In the genomic region with DNA sequence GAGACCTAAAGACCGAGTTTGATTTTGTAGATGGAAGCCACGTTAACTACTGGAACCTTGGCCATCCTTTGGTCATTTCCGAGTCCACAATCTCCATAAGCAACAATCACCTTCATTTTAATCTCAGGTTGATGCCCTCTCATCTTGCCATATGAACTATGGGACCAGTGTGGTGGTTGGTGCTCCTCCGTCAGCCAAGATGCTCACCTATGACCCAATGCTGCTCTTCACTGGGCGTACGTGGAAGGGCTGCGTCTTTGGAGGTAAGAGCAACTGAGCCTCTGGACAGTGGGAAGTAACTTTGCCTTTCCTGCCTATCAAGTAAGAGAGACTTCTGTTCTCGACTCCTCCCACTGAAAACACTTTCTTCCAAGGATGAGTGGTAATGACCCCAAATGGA, we compare ENCODE assay signal across 28 mouse cellular contexts. TPM values are rescaled to one million over a fixed set of nuclear protein-coding genes. Genes with fewer than 3 reads are reported as not detected.
DNase-seq lines count a peak whose midpoint lies in the region; ATAC-seq and TF ChIP-seq lines count a peak whose summit lies in the region.
"Had no signal": no experiment of that assay in that cellular context is flagged by ENCODE, and none has a peak within 500 bp of the region (broad histone marks: within the 10 kb centered on the region; RNA-seq: fewer than 3 reads in every experiment).

No protein-coding gene starts in this region.

- H3K27ac ChIP-seq in heart, embryonic 11.5 days (ENCODE audit: low read depth, low read length): no peak overlapping the region
- H3K27ac ChIP-seq in liver, adult 2 months (replicated peaks; ENCODE audit: insufficient read depth, low read depth, low read length): peak overlapping the region; percentile 91
- no peak overlapping the region for H3K27ac ChIP-seq in liver, embryonic 12.5 days
- no peak overlapping the region for H3K27ac ChIP-seq in midbrain, embryonic 11.5 days (ENCODE audit: low read depth, low read length)
- no peak overlapping the region for H3K27ac ChIP-seq in midbrain, embryonic 14.5 days (replicated peaks; ENCODE audit: low read depth, low read length)
- H3K27ac ChIP-seq: embryonic facial prominence, embryonic 10.5 days; embryonic facial prominence, embryonic 12.5 days; forebrain, embryonic 13.5 days; forebrain, embryonic 15.5 days had no signal

- no peak for ATAC-seq in heart, embryonic 11.5 days (replicated peaks; ENCODE audit: insufficient number of reproducible peaks, low FRiP score, low TSS enrichment)
- ATAC-seq in liver, embryonic 12.5 days: no peak
- ATAC-seq in midbrain, embryonic 11.5 days (ENCODE audit: low FRiP score): no peak
- ATAC-seq in midbrain, embryonic 14.5 days (ENCODE audit: low FRiP score, low TSS enrichment): no peak
- ATAC-seq: activated CD4-positive, CD25-positive, alpha-beta regulatory T cell, adult 4 months; CD4-positive, CD25-positive, alpha-beta regulatory T cell, adult 4 months; forebrain, embryonic 13.5 days; forebrain, embryonic 15.5 days; Patski had no signal

- no peaks in the 10 kb centered on the region for H3K9me3 ChIP-seq in heart, embryonic 11.5 days (replicated peaks; ENCODE audit: control insufficient read depth, low read length)
- H3K9me3 ChIP-seq in liver, embryonic 12.5 days (replicated peaks): no peaks in the 10 kb centered on the region
- no peaks in the 10 kb centered on the region for H3K9me3 ChIP-seq in midbrain, embryonic 11.5 days (ENCODE audit: control insufficient read depth, low read length)
- H3K9me3 ChIP-seq in midbrain, embryonic 14.5 days (ENCODE audit: control insufficient read depth, low read length): no peaks in the 10 kb centered on the region
- H3K9me3 ChIP-seq: embryonic facial prominence, embryonic 10.5 days; embryonic facial prominence, embryonic 12.5 days; forebrain, embryonic 13.5 days; forebrain, embryonic 15.5 days; G1E had no signal

- DNase-seq in heart, adult 11 months: peak; percentile 71
- peak; percentile 66 for DNase-seq in liver, adult 2 months (ENCODE audit: extremely low read depth, low read depth, low spot score)
- peak; percentile 2 for DNase-seq in midbrain, embryonic 11.5 days (ENCODE audit: low spot score, missing footprints)
- no peak for DNase-seq in midbrain, embryonic 14.5 days
- DNase-seq: adrenal gland, adult 8-10 months; adrenal gland, postnatal 14 days; adrenal gland, postnatal 36 days; B cell, adult 2 months; cerebellum, adult 11-12 months; cerebellum, adult 2 months; cerebellum, adult 9-10 months; cerebellum, postnatal 10 days; cerebellum, postnatal 25 days had no signal

- no peak for TF ChIP-seq CTCF in liver, adult 2 months (IDR thresholded peaks at IDR 0.05; ENCODE audit: low read depth, low read length)

- peaks cover 3% of the 10 kb centered on the region; the same call in 1 of the 2 replicates for H3K79me2 ChIP-seq in liver, adult 2 months (ENCODE audit: control insufficient read depth, insufficient read depth, low read length)

- no peak for TF ChIP-seq POLR2A in liver, adult 2 months (IDR thresholded peaks at IDR 0.05; ENCODE audit: extremely low read depth, insufficient read depth, low read length)

- H3K4me1 ChIP-seq in heart, embryonic 11.5 days (ENCODE audit: control insufficient read depth, insufficient read depth, low read length): no peaks in the 10 kb centered on the region
- peaks cover 50% of the 10 kb centered on the region for H3K4me1 ChIP-seq in liver, adult 2 months (ENCODE audit: control insufficient read depth, insufficient read depth, low read length)
- 0 out of 2 replicates have a peak, but pooled peaks cover 4% of the 10 kb centered on the region for H3K4me1 ChIP-seq in liver, embryonic 12.5 days
- H3K4me1 ChIP-seq in midbrain, embryonic 11.5 days (ENCODE audit: control insufficient read depth, insufficient read depth, low read length): peaks cover 6% of the 10 kb centered on the region
- no peaks in the 10 kb centered on the region for H3K4me1 ChIP-seq in midbrain, embryonic 14.5 days (ENCODE audit: control insufficient read depth, insufficient read depth, low read length)
- H3K4me1 ChIP-seq: embryonic facial prominence, embryonic 12.5 days; forebrain, embryonic 13.5 days; forebrain, embryonic 15.5 days had no signal

- H3K4me2 ChIP-seq in heart, embryonic 11.5 days: no peak overlapping the region
- no peak overlapping the region for H3K4me2 ChIP-seq in liver, embryonic 12.5 days
- H3K4me2 ChIP-seq in midbrain, embryonic 11.5 days: no peak overlapping the region
- H3K4me2 ChIP-seq in midbrain, embryonic 14.5 days (ENCODE audit: low read length): no peak overlapping the region
- H3K4me2 ChIP-seq: embryonic facial prominence, embryonic 12.5 days; forebrain, embryonic 13.5 days; forebrain, embryonic 15.5 days had no signal

- H3K36me3 ChIP-seq in heart, embryonic 11.5 days (ENCODE audit: control insufficient read depth, insufficient read depth, low read length): no peaks in the 10 kb centered on the region
- peaks cover 22% of the 10 kb centered on the region for H3K36me3 ChIP-seq in liver, adult 2 months (ENCODE audit: control insufficient read depth, insufficient read depth, low read length)
- H3K36me3 ChIP-seq in liver, embryonic 12.5 days: no peaks in the 10 kb centered on the region
- no peaks in the 10 kb centered on the region for H3K36me3 ChIP-seq in midbrain, embryonic 11.5 days (ENCODE audit: control insufficient read depth, insufficient read depth, low read length)
- no peaks in the 10 kb centered on the region for H3K36me3 ChIP-seq in midbrain, embryonic 14.5 days (ENCODE audit: control insufficient read depth, insufficient read depth, low read length)
- H3K36me3 ChIP-seq: embryonic facial prominence, embryonic 10.5 days; embryonic facial prominence, embryonic 12.5 days; forebrain, embryonic 15.5 days; G1E had no signal

- no peaks in the 10 kb centered on the region for H3K27me3 ChIP-seq in heart, embryonic 11.5 days (ENCODE audit: control insufficient read depth, insufficient read depth, low read length)
- H3K27me3 ChIP-seq in liver, adult 2 months (ENCODE audit: control insufficient read depth, insufficient read depth, low read length): no peaks in the 10 kb centered on the region
- no peaks in the 10 kb centered on the region for H3K27me3 ChIP-seq in liver, embryonic 12.5 days (replicated peaks)
- no peaks in the 10 kb centered on the region for H3K27me3 ChIP-seq in midbrain, embryonic 11.5 days (ENCODE audit: control insufficient read depth, insufficient read depth, low read length)
- H3K27me3 ChIP-seq in midbrain, embryonic 14.5 days (ENCODE audit: control insufficient read depth, insufficient read depth, low read length): no peaks in the 10 kb centered on the region
- H3K27me3 ChIP-seq: CH12.LX; embryonic facial prominence, embryonic 12.5 days; forebrain, embryonic 13.5 days; forebrain, embryonic 15.5 days; Patski had no signal

- no peak overlapping the region for H3K9ac ChIP-seq in heart, embryonic 11.5 days (ENCODE audit: low read depth, low read length)
- peak overlapping the region; percentile 25 for H3K9ac ChIP-seq in liver, adult 2 months (ENCODE audit: low read depth, low read length)
- H3K9ac ChIP-seq in liver, embryonic 12.5 days: no peak overlapping the region
- no peak overlapping the region for H3K9ac ChIP-seq in midbrain, embryonic 11.5 days (ENCODE audit: low read length)
- no peak overlapping the region for H3K9ac ChIP-seq in midbrain, embryonic 14.5 days (replicated peaks; ENCODE audit: low read length)
- H3K9ac ChIP-seq: embryonic facial prominence, embryonic 12.5 days; forebrain, embryonic 13.5 days; forebrain, embryonic 15.5 days had no signal

- 88% methylated on average over 8 of the region's 8 CpGs for WGBS in heart, embryonic 11.5 days (ENCODE audit: insufficient replicate concordance)
- 59% methylated on average over 8 of the region's 8 CpGs for WGBS in liver, adult 2 months
- 68% methylated on average over 8 of the region's 8 CpGs for WGBS in liver, embryonic 12.5 days (ENCODE audit: insufficient replicate concordance)
- WGBS in midbrain, embryonic 11.5 days: 90% methylated on average over 8 of the region's 8 CpGs
- WGBS in midbrain, embryonic 14.5 days: 95% methylated on average over 8 of the region's 8 CpGs

- H3K4me3 ChIP-seq in heart, embryonic 11.5 days (ENCODE audit: low read depth, low read length): no peak overlapping the region
- H3K4me3 ChIP-seq in liver, adult 2 months (ENCODE audit: insufficient read depth, low read depth, low read length): no peak overlapping the region
- H3K4me3 ChIP-seq in liver, embryonic 12.5 days: no peak overlapping the region
- no peak overlapping the region for H3K4me3 ChIP-seq in midbrain, embryonic 11.5 days (ENCODE audit: low read depth, low read length)
- H3K4me3 ChIP-seq in midbrain, embryonic 14.5 days (replicated peaks; ENCODE audit: low read depth, low read length): no peak overlapping the region
- H3K4me3 ChIP-seq: embryonic facial prominence, embryonic 10.5 days; embryonic facial prominence, embryonic 12.5 days; forebrain, embryonic 13.5 days; forebrain, embryonic 15.5 days had no signal

RNA-seq across cellular contexts. Expression of gene Adh7, which starts 10.2 kb away (rescaled TPM):
- polyA plus RNA-seq in heart, embryonic 11.5 days (2014; fragmentation: Nextera tagmentation; extraction: Ambion mirVana): not detected in 2 replicates
- 1.2 and 1.5 TPM in 2 replicates for total RNA-seq in liver, adult 2 months (2014; rRNA removed)
- polyA plus RNA-seq in liver, adult 2 months (2012; rRNA removed): 0.40 and 1.7 TPM in 2 replicates
- polyA plus RNA-seq in liver, embryonic 12.5 days (2016; fragmentation: Nextera tagmentation; extraction: Ambion mirVana): 0.19 and 0.26 TPM in 2 replicates
- polyA plus RNA-seq in midbrain, embryonic 11.5 days (2014; fragmentation: Nextera tagmentation; extraction: Ambion mirVana): 0.11 and 0.16 TPM in 2 replicates
- polyA plus RNA-seq in midbrain, embryonic 14.5 days (2014; fragmentation: Nextera tagmentation; extraction: Ambion mirVana): 1.1 and 1.4 TPM in 2 replicates
- total RNA-seq: CH12.LX had no signal
- polyA plus RNA-seq: activated CD4-positive, CD25-positive, alpha-beta regulatory T cell, adult 4 months; CD4-positive, CD25-positive, alpha-beta regulatory T cell, adult 4 months; cerebellum, adult 2 months; embryonic facial prominence, embryonic 10.5 days; forebrain, embryonic 13.5 days; G1E had no signal

RNA-seq across cellular contexts. Expression of gene Adh1, which starts 33.0 kb away (rescaled TPM):
- 0.93 and 1.5 TPM in 2 replicates for polyA plus RNA-seq in heart, embryonic 11.5 days (2014; fragmentation: Nextera tagmentation; extraction: Ambion mirVana)
- 2,711 and 3,373 TPM in 2 replicates for total RNA-seq in liver, adult 2 months (2014; rRNA removed)
- 3,177 and 3,191 TPM in 2 replicates for polyA plus RNA-seq in liver, adult 2 months (2012; rRNA removed)
- 0.92 and 0.97 TPM in 2 replicates for polyA plus RNA-seq in liver, embryonic 12.5 days (2016; fragmentation: Nextera tagmentation; extraction: Ambion mirVana)
- polyA plus RNA-seq in midbrain, embryonic 11.5 days (2014; fragmentation: Nextera tagmentation; extraction: Ambion mirVana): 0.23 and 0.48 TPM in 2 replicates
- 0.32 and 0.51 TPM in 2 replicates for polyA plus RNA-seq in midbrain, embryonic 14.5 days (2014; fragmentation: Nextera tagmentation; extraction: Ambion mirVana)
- total RNA-seq: CH12.LX had no signal
- polyA plus RNA-seq: embryonic facial prominence, embryonic 10.5 days; G1E had no signal

RNA-seq across cellular contexts. Expression of gene 4930579F01Rik, which starts 34.2 kb away (rescaled TPM):
- not detected in 2 replicates for polyA plus RNA-seq in heart, embryonic 11.5 days (2014; fragmentation: Nextera tagmentation; extraction: Ambion mirVana)
- total RNA-seq in liver, adult 2 months (2014; rRNA removed): not detected in 2 replicates
- polyA plus RNA-seq in liver, adult 2 months (2012; rRNA removed): not detected in 2 replicates
- polyA plus RNA-seq in liver, embryonic 12.5 days (2016; fragmentation: Nextera tagmentation; extraction: Ambion mirVana): not detected in 2 replicates
- polyA plus RNA-seq in midbrain, embryonic 11.5 days (2014; fragmentation: Nextera tagmentation; extraction: Ambion mirVana): not detected in 2 replicates
- not detected in 2 replicates for polyA plus RNA-seq in midbrain, embryonic 14.5 days (2014; fragmentation: Nextera tagmentation; extraction: Ambion mirVana)
- total RNA-seq: adrenal gland, adult 18-20 months; adrenal gland, adult 8-10 months; adrenal gland, postnatal 14 days; adrenal gland, postnatal 36 days; CH12.LX; G1E had no signal
- polyA plus RNA-seq: activated CD4-positive, CD25-positive, alpha-beta regulatory T cell, adult 4 months; CD4-positive, CD25-positive, alpha-beta regulatory T cell, adult 4 months; cerebellum, adult 2 months; cortical plate, adult 2 months; embryonic facial prominence, embryonic 10.5 days; embryonic facial prominence, embryonic 14.5 days; forebrain, embryonic 11.5 days; forebrain, embryonic 13.5 days; forebrain, embryonic 15.5 days; G1E; Patski had no signal

Comparison
In these comparisons a context has a peak if more than half of its experiments do, and no peak if none do; other contexts are left out.
1. RNA of gene Adh1, which starts 33.0 kb away (polyA plus RNA-seq): 3,177 to 3,191 TPM in liver, adult 2 months; 0.93 to 1.5 TPM in heart, embryonic 11.5 days, 0.92 to 0.97 TPM in liver, embryonic 12.5 days, 0.32 to 0.51 TPM in midbrain, embryonic 14.5 days and 0.23 to 0.48 TPM in midbrain, embryonic 11.5 days; every median in the first group is over 1,000 times any median in the second.